Mouse (Mus musculus): ENCODE data around the gene Cul4a. TPM values are rescaled to one million over a fixed set of nuclear protein-coding genes. Genes with fewer than 3 reads are reported as not detected.
"Not testable (repeated sequence)": the region's sequence is repeated elsewhere in the genome, so short reads cannot be mapped to it uniquely, and the experiment has no call there.

Cul4a gene
- polyA plus RNA-seq (2017; shearing (Covaris generic)): 10 to 100 TPM; 10.9 to 16.6 TPM

GRCm38 (mm10) chr8:13105087-13105881 is at the start of gene Cul4a, which contains the start of gene Pcid2:
Gene Cul4a (plus strand): TSS chr8:13105621.
Gene Pcid2 (minus strand): TSS chr8:13105459.
- peak; percentile 85 for ATAC-seq

- ATAC-seq: no peak
These were observed 48.1 kb upstream of the Cul4a start for GRCm38 (mm10) chr8:13057351-13057750.

GRCm38 (mm10) chr8:13060441-13061150 is 44.8 kb upstream of the Cul4a start, which contains the start of gene Proz:
Gene Proz (plus strand): TSS chr8:13060914.
- ATAC-seq: no peak

- no peak for ATAC-seq
These were observed 42.3 kb upstream of the Cul4a start for GRCm38 (mm10) chr8:13063112-13063511.

GRCm38 (mm10) chr8:13073255-13073654 is 32.2 kb upstream of the Cul4a start:
- no peak for ATAC-seq

- no peak for ATAC-seq
These were observed 30.4 kb upstream of the Cul4a start for GRCm38 (mm10) chr8:13075044-13075443.

GRCm38 (mm10) chr8:13075579-13075978 is 29.8 kb upstream of the Cul4a start:
- ATAC-seq: not testable (repeated sequence)

GRCm38 (mm10) chr8:13077542-13077941 is 27.9 kb upstream of the Cul4a start:
- no peak for ATAC-seq

- peak; percentile 63 for ATAC-seq
These were observed 732 bp upstream of the Cul4a start for GRCm38 (mm10) chr8:13104691-13105086.

- no peak for ATAC-seq
These were observed 609 bp downstream of the Cul4a start for GRCm38 (mm10) chr8:13105908-13106551.

GRCm38 (mm10) chr8:13107990-13108638 is 2.7 kb downstream of the Cul4a start:
- no peak for ATAC-seq

GRCm38 (mm10) chr8:13108967-13109366 is 3.5 kb downstream of the Cul4a start:
- no peak for ATAC-seq

- no peak for ATAC-seq
These were observed 4.1 kb downstream of the Cul4a start for GRCm38 (mm10) chr8:13109416-13109960.

- ATAC-seq: no peak
These were observed 6.5 kb downstream of the Cul4a start for GRCm38 (mm10) chr8:13111917-13112316.

- ATAC-seq: no peak
These were observed 7.8 kb downstream of the Cul4a start for GRCm38 (mm10) chr8:13113232-13113631.

GRCm38 (mm10) chr8:13117096-13117495 is 11.7 kb downstream of the Cul4a start:
- ATAC-seq: no peak

- no peak for ATAC-seq
These were observed 13.1 kb downstream of the Cul4a start for GRCm38 (mm10) chr8:13118516-13118915.

GRCm38 (mm10) chr8:13120882-13121665 is 15.7 kb downstream of the Cul4a start:
- ATAC-seq: no peak

- ATAC-seq: no peak
These were observed 17.5 kb downstream of the Cul4a start for GRCm38 (mm10) chr8:13122887-13123421.

GRCm38 (mm10) chr8:13124897-13125296 is 19.5 kb downstream of the Cul4a start:
- no peak for ATAC-seq

- ATAC-seq: not testable (repeated sequence)
These were observed 26.8 kb downstream of the Cul4a start for GRCm38 (mm10) chr8:13132220-13132619.
